Mouse (Mus musculus): ENCODE measurements around the gene Lmtk3. TPM values are rescaled to one million over a fixed set of nuclear protein-coding genes. Genes with fewer than 3 reads are reported as not detected.

Gene Lmtk3
- polyA plus RNA-seq, 1 experiment from 2014 or later, result 0.27 TPM

DNA sequence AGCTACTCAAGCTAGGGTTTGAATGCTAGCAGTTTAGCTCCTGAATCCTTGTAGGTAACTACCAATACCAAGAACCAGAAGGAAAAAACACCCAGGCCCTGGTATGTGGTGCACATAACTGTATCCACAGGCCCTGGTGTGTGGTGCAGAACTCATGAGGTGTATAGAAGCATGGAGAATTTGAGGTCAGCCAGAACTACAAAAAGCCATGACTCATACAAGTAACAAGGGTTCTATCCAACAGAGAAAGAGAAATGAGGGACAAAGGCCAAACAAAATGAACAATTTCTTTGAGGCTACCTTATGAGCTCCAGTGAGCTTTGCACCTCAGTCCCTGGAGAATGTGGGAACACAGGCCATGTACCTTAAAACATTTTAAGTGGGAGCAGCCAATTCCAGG, 37.4 kb downstream of the Lmtk3 start:
- Histone ChIP-seq H3K4me1 (replicated peaks; ENCODE audit: control insufficient read depth, insufficient read depth) (no peaks in the 10 kb centered on the region), H3K27ac (replicated peaks) (no peak overlapping the region), H3K27me3 (ENCODE audit: control insufficient read depth, insufficient read depth, low read length) (no peaks in the 10 kb centered on the region), H3K4me3 (ENCODE audit: low read depth, low read length) (no peak overlapping the region), H3K36me3 (ENCODE audit: control insufficient read depth, insufficient read depth, low read length) (peaks cover 8% of the 10 kb centered on the region), H3K9me3 (ENCODE audit: control insufficient read depth, low read length) (no peaks in the 10 kb centered on the region), H3K4me2 (replicated peaks; ENCODE audit: low read depth) (no peak overlapping the region), H3K9ac (ENCODE audit: low read length) (no peak overlapping the region)
- no peak for ATAC-seq (ENCODE audit: low FRiP score, low TSS enrichment)
- no peak for DNase-seq (ENCODE audit: low spot score)
- TF ChIP-seq EP300 (optimal IDR thresholded peaks at IDR 0.05) (no peak), CTCF (IDR thresholded peaks at IDR 0.05; ENCODE audit: low read depth) (no peak)

GRCm38 (mm10) chr7:45824598-45824997, 41.1 kb downstream of the Lmtk3 start, which contains the start of gene Kcnj14:
Kcnj14 (minus strand) TSS chr7:45824782.
- H3K36me3 ChIP-seq (ENCODE audit: control insufficient read depth, insufficient read depth, low read length), result peaks cover 24% of the 10 kb centered on the region
- H3K9ac ChIP-seq (ENCODE audit: low read length), result no peak within 1 kb of the TSS
- no peak for DNase-seq (ENCODE audit: low spot score)
- ATAC-seq (ENCODE audit: low FRiP score, low TSS enrichment), result 0 out of 2 replicates have a peak, but pooled peaks have one; percentile 13
- TF ChIP-seq CTCF (IDR thresholded peaks at IDR 0.05; ENCODE audit: low read depth), result no peak
- TF ChIP-seq EP300 (optimal IDR thresholded peaks at IDR 0.05), result no peak
- H3K4me2 ChIP-seq (replicated peaks; ENCODE audit: low read depth), result no peak within 1 kb of the TSS
- H3K27me3 ChIP-seq (ENCODE audit: control insufficient read depth, insufficient read depth, low read length), result no peaks in the 10 kb centered on the region
- no peak within 1 kb of the TSS for H3K4me3 ChIP-seq (ENCODE audit: low read depth, low read length)
- no peaks in the 10 kb centered on the region for H3K9me3 ChIP-seq (ENCODE audit: control insufficient read depth, low read length)
- no peaks in the 10 kb centered on the region for H3K4me1 ChIP-seq (replicated peaks; ENCODE audit: control insufficient read depth, insufficient read depth)
- 65% methylated on average over 6 of the region's 7 CpGs for WGBS
- H3K27ac ChIP-seq (replicated peaks), result no peak within 1 kb of the TSS

GRCm38 (mm10) chr7:45826631-45827030, 43.1 kb downstream of the Lmtk3 start:
- Histone ChIP-seq H3K27me3 (ENCODE audit: control insufficient read depth, insufficient read depth, low read length) (no peaks in the 10 kb centered on the region), H3K27ac (replicated peaks) (no peak overlapping the region), H3K4me3 (ENCODE audit: low read depth, low read length) (no peak overlapping the region), H3K36me3 (ENCODE audit: control insufficient read depth, insufficient read depth, low read length) (peaks cover 24% of the 10 kb centered on the region), H3K4me1 (replicated peaks; ENCODE audit: control insufficient read depth, insufficient read depth) (peaks cover 5% of the 10 kb centered on the region), H3K4me2 (replicated peaks; ENCODE audit: low read depth) (no peak overlapping the region), H3K9ac (ENCODE audit: low read length) (no peak overlapping the region), H3K9me3 (ENCODE audit: control insufficient read depth, low read length) (no peaks in the 10 kb centered on the region)
- 89% methylated on average over 7 of the region's 7 CpGs for WGBS
- TF ChIP-seq CTCF (IDR thresholded peaks at IDR 0.05; ENCODE audit: low read depth) (no peak), EP300 (optimal IDR thresholded peaks at IDR 0.05) (no peak)
- DNase-seq (ENCODE audit: low spot score), result no peak
- ATAC-seq (ENCODE audit: low FRiP score, low TSS enrichment), result no peak

- peak within 1 kb of the TSS; percentile 75 for H3K9ac ChIP-seq (ENCODE audit: low read length)
Measured at GRCm38 (mm10) chr7:45830427-45831127, 47.0 kb downstream of the Lmtk3 start, which contains the start of gene Grwd1. Grwd1 (minus strand) TSS chr7:45830944.

GRCm38 (mm10) chr7:45831128-45831525, 47.6 kb downstream of the Lmtk3 start:
- DNase-seq (ENCODE audit: low spot score), result no peak
- peaks cover 5% of the 10 kb centered on the region for H3K4me1 ChIP-seq (replicated peaks; ENCODE audit: control insufficient read depth, insufficient read depth)
- TF ChIP-seq CTCF (IDR thresholded peaks at IDR 0.05; ENCODE audit: low read depth) (no peak), EP300 (optimal IDR thresholded peaks at IDR 0.05) (no peak)
- WGBS, result 17% methylated on average over 5 of the region's 5 CpGs
- peaks cover 9% of the 10 kb centered on the region for H3K27me3 ChIP-seq (ENCODE audit: control insufficient read depth, insufficient read depth, low read length)
- H3K36me3 ChIP-seq (ENCODE audit: control insufficient read depth, insufficient read depth, low read length), result peaks cover 16% of the 10 kb centered on the region; the same call in 1 of the 2 replicates
- no peaks in the 10 kb centered on the region for H3K9me3 ChIP-seq (ENCODE audit: control insufficient read depth, low read length)
- H3K4me2 ChIP-seq (replicated peaks; ENCODE audit: low read depth), result peak overlapping the region; percentile 83; the same call in 1 of the 2 replicates
- ATAC-seq (ENCODE audit: low FRiP score, low TSS enrichment), result no peak
- no peak overlapping the region for H3K9ac ChIP-seq (ENCODE audit: low read length)
- no peak overlapping the region for H3K27ac ChIP-seq (replicated peaks)
- peak overlapping the region; percentile 85 for H3K4me3 ChIP-seq (ENCODE audit: low read depth, low read length)

More at GRCm38 (mm10) chr7:45830427-45831127, 47.0 kb downstream of the Lmtk3 start, which contains the start of gene Grwd1:
- Histone ChIP-seq H3K36me3 (ENCODE audit: control insufficient read depth, insufficient read depth, low read length) (peaks cover 19% of the 10 kb centered on the region), H3K27ac (replicated peaks) (0 out of 2 replicates have a peak within 1 kb of the TSS, but pooled peaks have one; percentile 26), H3K9me3 (ENCODE audit: control insufficient read depth, low read length) (no peaks in the 10 kb centered on the region), H3K4me2 (replicated peaks; ENCODE audit: low read depth) (peak within 1 kb of the TSS; percentile 83), H3K27me3 (ENCODE audit: control insufficient read depth, insufficient read depth, low read length) (peaks cover 9% of the 10 kb centered on the region), H3K4me1 (replicated peaks; ENCODE audit: control insufficient read depth, insufficient read depth) (peaks cover 5% of the 10 kb centered on the region), H3K4me3 (ENCODE audit: low read depth, low read length) (peak within 1 kb of the TSS; percentile 85)
- TF ChIP-seq CTCF (IDR thresholded peaks at IDR 0.05; ENCODE audit: low read depth) (peak; percentile 17; the same call in 1 of the 2 replicates), EP300 (optimal IDR thresholded peaks at IDR 0.05) (no peak)
- peak; percentile 89 for ATAC-seq (ENCODE audit: low FRiP score, low TSS enrichment)
- WGBS, result under 1% methylated on average over 35 of the region's 35 CpGs
- DNase-seq (ENCODE audit: low spot score), result peak; percentile 89

GRCm38 (mm10) chr7:45832428-45832827, 48.9 kb downstream of the Lmtk3 start:
- 9% methylated on average over 29 of the region's 30 CpGs for WGBS
- Histone ChIP-seq H3K4me1 (replicated peaks; ENCODE audit: control insufficient read depth, insufficient read depth) (peaks cover 5% of the 10 kb centered on the region), H3K4me2 (replicated peaks; ENCODE audit: low read depth) (peak overlapping the region; percentile 55), H3K27me3 (ENCODE audit: control insufficient read depth, insufficient read depth, low read length) (peaks cover 9% of the 10 kb centered on the region), H3K9ac (ENCODE audit: low read length) (no peak overlapping the region), H3K4me3 (ENCODE audit: low read depth, low read length) (peak overlapping the region; percentile 44), H3K27ac (replicated peaks) (no peak overlapping the region), H3K36me3 (ENCODE audit: control insufficient read depth, insufficient read depth, low read length) (peaks cover 4% of the 10 kb centered on the region; the same call in 1 of the 2 replicates), H3K9me3 (ENCODE audit: control insufficient read depth, low read length) (no peaks in the 10 kb centered on the region)
- ATAC-seq (ENCODE audit: low FRiP score, low TSS enrichment) (no peak), DNase-seq (ENCODE audit: low spot score) (peak; percentile 23)
- TF ChIP-seq CTCF (IDR thresholded peaks at IDR 0.05; ENCODE audit: low read depth) (no peak), EP300 (optimal IDR thresholded peaks at IDR 0.05) (no peak)

Data from stomach, postnatal 0 days (tissue).